Mouse (Mus musculus): ENCODE data around the gene Bcl2l2.

Bcl2l2 gene

GRCm38 (mm10) chr14:54912886-54913285, 29.7 kb downstream of the Bcl2l2 start, which contains the start of gene Slc22a17:
TSS of gene Slc22a17 (minus strand) at chr14:54913132.
- Histone ChIP-seq H3K36me3 (ENCODE audit: control insufficient read depth, insufficient read depth, low read length, poor library complexity, severe bottlenecking) (no peaks in the 10 kb centered on the region), H3K27me3 (ENCODE audit: control insufficient read depth, insufficient read depth, low read length, poor library complexity, severe bottlenecking) (no peaks in the 10 kb centered on the region)
- DNase-seq (ENCODE audit: low read depth, low spot score) = peak; percentile 49

GRCm38 (mm10) chr14:54913343-54913742, 30.2 kb downstream of the Bcl2l2 start:
- Histone ChIP-seq H3K27me3 (ENCODE audit: control insufficient read depth, insufficient read depth, low read length, poor library complexity, severe bottlenecking) (no peaks in the 10 kb centered on the region), H3K36me3 (ENCODE audit: control insufficient read depth, insufficient read depth, low read length, poor library complexity, severe bottlenecking) (no peaks in the 10 kb centered on the region)
- DNase-seq (ENCODE audit: low read depth, low spot score) = no peak

GRCm38 (mm10) chr14:54920076-54920685, 37.0 kb downstream of the Bcl2l2 start:
- H3K27me3 ChIP-seq (ENCODE audit: control insufficient read depth, insufficient read depth, low read length, poor library complexity, severe bottlenecking) = no peaks in the 10 kb centered on the region; the same call in 1 of the 2 replicates
- no peak for DNase-seq (ENCODE audit: low read depth, low spot score)
- H3K36me3 ChIP-seq (ENCODE audit: control insufficient read depth, insufficient read depth, low read length, poor library complexity, severe bottlenecking) = no peaks in the 10 kb centered on the region

- DNase-seq (ENCODE audit: low read depth, low spot score) = no peak
- Histone ChIP-seq H3K27me3 (ENCODE audit: control insufficient read depth, insufficient read depth, low read length, poor library complexity, severe bottlenecking) (no peaks in the 10 kb centered on the region; the same call in 1 of the 2 replicates), H3K36me3 (ENCODE audit: control insufficient read depth, insufficient read depth, low read length, poor library complexity, severe bottlenecking) (no peaks in the 10 kb centered on the region)
Measured at GRCm38 (mm10) chr14:54924641-54925348, 41.6 kb downstream of the Bcl2l2 start.

GRCm38 (mm10) chr14:54925349-54926342, 42.5 kb downstream of the Bcl2l2 start, which contains the start of gene Efs:
TSS of gene Efs (minus strand) at chr14:54926126.
- no peak for DNase-seq (ENCODE audit: low read depth, low spot score)
- Histone ChIP-seq H3K36me3 (ENCODE audit: control insufficient read depth, insufficient read depth, low read length, poor library complexity, severe bottlenecking) (no peaks in the 10 kb centered on the region), H3K27me3 (ENCODE audit: control insufficient read depth, insufficient read depth, low read length, poor library complexity, severe bottlenecking) (no peaks in the 10 kb centered on the region; the same call in 1 of the 2 replicates)

GRCm38 (mm10) chr14:54926401-54927158, 43.4 kb downstream of the Bcl2l2 start:
- DNase-seq (ENCODE audit: low read depth, low spot score) = no peak
- no peaks in the 10 kb centered on the region for H3K36me3 ChIP-seq (ENCODE audit: control insufficient read depth, insufficient read depth, low read length, poor library complexity, severe bottlenecking)

GRCm38 (mm10) chr14:54927296-54927695, 44.1 kb downstream of the Bcl2l2 start:
- Histone ChIP-seq H3K27me3 (ENCODE audit: control insufficient read depth, insufficient read depth, low read length, poor library complexity, severe bottlenecking) (no peaks in the 10 kb centered on the region; the same call in 1 of the 2 replicates), H3K36me3 (ENCODE audit: control insufficient read depth, insufficient read depth, low read length, poor library complexity, severe bottlenecking) (no peaks in the 10 kb centered on the region)
- DNase-seq (ENCODE audit: low read depth, low spot score) = no peak

More at GRCm38 (mm10) chr14:54926401-54927158, 43.4 kb downstream of the Bcl2l2 start:
- H3K27me3 ChIP-seq (ENCODE audit: control insufficient read depth, insufficient read depth, low read length, poor library complexity, severe bottlenecking) = no peaks in the 10 kb centered on the region; the same call in 1 of the 2 replicates

- Histone ChIP-seq H3K36me3 (ENCODE audit: control insufficient read depth, insufficient read depth, low read length, poor library complexity, severe bottlenecking) (no peaks in the 10 kb centered on the region), H3K27me3 (ENCODE audit: control insufficient read depth, insufficient read depth, low read length, poor library complexity, severe bottlenecking) (no peaks in the 10 kb centered on the region)
- no peak for DNase-seq (ENCODE audit: low read depth, low spot score)
Measured at GRCm38 (mm10) chr14:54929801-54930200, 46.6 kb downstream of the Bcl2l2 start.

- DNase-seq (ENCODE audit: low read depth, low spot score) = no peak
- H3K36me3 ChIP-seq (ENCODE audit: control insufficient read depth, insufficient read depth, low read length, poor library complexity, severe bottlenecking) = no peaks in the 10 kb centered on the region
- no peaks in the 10 kb centered on the region for H3K27me3 ChIP-seq (ENCODE audit: control insufficient read depth, insufficient read depth, low read length, poor library complexity, severe bottlenecking)
Measured at GRCm38 (mm10) chr14:54930431-54930830, 47.3 kb downstream of the Bcl2l2 start.

GRCm38 (mm10) chr14:54932645-54933150, 49.5 kb downstream of the Bcl2l2 start, which contains the start of gene Il25:
TSS of gene Il25 (plus strand) at chr14:54932695.
- H3K27me3 ChIP-seq (ENCODE audit: control insufficient read depth, insufficient read depth, low read length, poor library complexity, severe bottlenecking) = no peaks in the 10 kb centered on the region
- no peak for DNase-seq (ENCODE audit: low read depth, low spot score)
- H3K36me3 ChIP-seq (ENCODE audit: control insufficient read depth, insufficient read depth, low read length, poor library complexity, severe bottlenecking) = no peaks in the 10 kb centered on the region

GRCm38 (mm10) chr14:54935904-54936830, 53.0 kb downstream of the Bcl2l2 start, which contains the start of gene Cmtm5:
TSS of gene Cmtm5 (plus strand) at chr14:54936261.
- Histone ChIP-seq H3K27me3 (ENCODE audit: control insufficient read depth, insufficient read depth, low read length, poor library complexity, severe bottlenecking) (no peaks in the 10 kb centered on the region), H3K36me3 (ENCODE audit: control insufficient read depth, insufficient read depth, low read length, poor library complexity, severe bottlenecking) (no peaks in the 10 kb centered on the region)
- no peak for DNase-seq (ENCODE audit: low read depth, low spot score)

GRCm38 (mm10) chr14:54936831-54937160, 53.6 kb downstream of the Bcl2l2 start:
- Histone ChIP-seq H3K27me3 (ENCODE audit: control insufficient read depth, insufficient read depth, low read length, poor library complexity, severe bottlenecking) (no peaks in the 10 kb centered on the region), H3K36me3 (ENCODE audit: control insufficient read depth, insufficient read depth, low read length, poor library complexity, severe bottlenecking) (no peaks in the 10 kb centered on the region)
- no peak for DNase-seq (ENCODE audit: low read depth, low spot score)

Measured in splenic B cell, adult 2 months (primary cell).